Comparison of ENCODE assay signal across 16 mouse cellular contexts in the genomic region with DNA sequence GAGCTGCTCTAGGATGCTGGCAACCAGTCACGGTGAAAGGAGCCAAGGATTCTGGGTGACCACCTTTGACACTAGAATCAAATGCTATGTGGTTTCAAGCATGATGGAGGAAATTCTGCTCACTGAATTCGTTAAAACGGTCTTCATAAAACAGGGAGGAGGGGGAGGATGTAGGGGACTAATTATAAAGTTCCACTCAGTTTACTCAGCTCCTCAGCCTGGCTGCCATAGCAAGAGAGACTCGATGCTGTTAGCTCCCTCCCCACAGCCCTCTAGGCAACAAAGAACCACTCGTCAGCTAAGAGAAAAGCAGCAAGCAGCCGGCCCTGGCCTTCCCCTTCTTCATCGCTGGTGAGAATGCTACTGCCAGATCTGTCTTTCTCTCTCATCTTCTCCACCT.
DNase-seq lines count a peak whose midpoint lies in the region; ATAC-seq and TF ChIP-seq lines count a peak whose summit lies in the region.
"Had no signal": no experiment of that assay in that cellular context is flagged by ENCODE, and none has a peak within 500 bp of the region (broad histone marks: within the 10 kb centered on the region; RNA-seq: fewer than 3 reads in every experiment).

No protein-coding gene starts in this region.

- no peaks in the 10 kb centered on the region for H3K36me3 ChIP-seq in midbrain, embryonic 11.5 days (ENCODE audit: control insufficient read depth, insufficient read depth, low read length)
- no peaks in the 10 kb centered on the region for H3K36me3 ChIP-seq in midbrain, postnatal 0 days (ENCODE audit: insufficient read depth, low read length)
- H3K36me3 ChIP-seq in hindbrain, postnatal 0 days (ENCODE audit: insufficient read depth, low read length), result no peaks in the 10 kb centered on the region
- H3K36me3 ChIP-seq: lung, embryonic 15.5 days had no signal

- H3K27ac ChIP-seq in midbrain, embryonic 11.5 days (ENCODE audit: low read depth, low read length), result peak overlapping the region; percentile 35; the same call in 1 of the 2 replicates
- no peak overlapping the region for H3K27ac ChIP-seq in midbrain, postnatal 0 days (ENCODE audit: low read depth, low read length)
- peak overlapping the region; percentile 3; the same call in 1 of the 2 replicates for H3K27ac ChIP-seq in hindbrain, postnatal 0 days
- peak overlapping the region; percentile 64 for H3K27ac ChIP-seq in olfactory bulb, adult 2 months (ENCODE audit: insufficient read depth, low read depth, low read length)
- H3K27ac ChIP-seq: lung, embryonic 15.5 days had no signal

- DNase-seq in cerebellum, postnatal 10 days, result peak; percentile 44 to 54
- DNase-seq in cerebellum, adult 18-20 months, result no peak
- DNase-seq in midbrain, embryonic 11.5 days (ENCODE audit: low spot score, missing footprints), result no peak
- no peak for DNase-seq in midbrain, postnatal 0 days (ENCODE audit: low spot score)
- DNase-seq in hindbrain, postnatal 0 days (ENCODE audit: low spot score), result no peak
- DNase-seq in embryo, embryonic 11 days, result no peak
- no peak for DNase-seq in urinary bladder, postnatal 10 days (ENCODE audit: low spot score)
- DNase-seq: adrenal gland, postnatal 14 days; cerebellum, adult 9-11 months; spleen, adult 18-20 months; thymus, postnatal 14 days had no signal

- no peak for TF ChIP-seq CTCF in midbrain, postnatal 0 days (IDR thresholded peaks at IDR 0.05)
- no peak for TF ChIP-seq CTCF in hindbrain, postnatal 0 days (IDR thresholded peaks at IDR 0.05; ENCODE audit: low read depth)
- TF ChIP-seq CTCF in olfactory bulb, adult 2 months (IDR thresholded peaks at IDR 0.05; ENCODE audit: insufficient read depth, low read depth, low read length), result no peak

- H3K4me3 ChIP-seq in midbrain, embryonic 11.5 days (ENCODE audit: low read depth, low read length), result no peak overlapping the region
- H3K4me3 ChIP-seq in midbrain, postnatal 0 days (ENCODE audit: low read depth, low read length), result no peak overlapping the region
- H3K4me3 ChIP-seq in hindbrain, postnatal 0 days (ENCODE audit: low read length), result no peak overlapping the region
- no peak overlapping the region for H3K4me3 ChIP-seq in olfactory bulb, adult 2 months (ENCODE audit: insufficient read depth, low read depth, low read length)
- H3K4me3 ChIP-seq: erythroblast, embryonic 14.5 days; lung, embryonic 15.5 days had no signal

- no peak for TF ChIP-seq POLR2A in olfactory bulb, adult 2 months (IDR thresholded peaks at IDR 0.05; ENCODE audit: insufficient read depth, low read depth, low read length)

- no peak for ATAC-seq in midbrain, embryonic 11.5 days (ENCODE audit: low FRiP score)
- ATAC-seq in midbrain, postnatal 0 days (ENCODE audit: low FRiP score), result no peak
- no peak for ATAC-seq in hindbrain, postnatal 0 days
- ATAC-seq: inflammation-experienced regulatory T-cells, adult 6 months had no signal

- H3K9me3 ChIP-seq in midbrain, embryonic 11.5 days (ENCODE audit: control insufficient read depth, low read length), result no peaks in the 10 kb centered on the region
- no peaks in the 10 kb centered on the region for H3K9me3 ChIP-seq in midbrain, postnatal 0 days (ENCODE audit: low read length)
- H3K9me3 ChIP-seq in hindbrain, postnatal 0 days (ENCODE audit: low read length), result no peaks in the 10 kb centered on the region
- H3K9me3 ChIP-seq: lung, embryonic 15.5 days had no signal

- H3K27me3 ChIP-seq in midbrain, embryonic 11.5 days (ENCODE audit: control insufficient read depth, insufficient read depth, low read length), result no peaks in the 10 kb centered on the region
- no peaks in the 10 kb centered on the region for H3K27me3 ChIP-seq in midbrain, postnatal 0 days (ENCODE audit: insufficient read depth, low read length)
- H3K27me3 ChIP-seq in hindbrain, postnatal 0 days (ENCODE audit: insufficient read depth, low read length), result no peaks in the 10 kb centered on the region
- H3K27me3 ChIP-seq: lung, embryonic 15.5 days had no signal

- peak overlapping the region; percentile 25; the same call in 1 of the 2 replicates for H3K9ac ChIP-seq in midbrain, embryonic 11.5 days (ENCODE audit: low read length)
- H3K9ac ChIP-seq in midbrain, postnatal 0 days (replicated peaks; ENCODE audit: low read length, poor library complexity, severe bottlenecking), result no peak overlapping the region
- no peak overlapping the region for H3K9ac ChIP-seq in hindbrain, postnatal 0 days (replicated peaks; ENCODE audit: low read length)
- H3K9ac ChIP-seq: lung, embryonic 15.5 days had no signal

- no peak overlapping the region for H3K4me2 ChIP-seq in midbrain, embryonic 11.5 days
- H3K4me2 ChIP-seq in midbrain, postnatal 0 days (ENCODE audit: low read depth, low read length, poor library complexity, severe bottlenecking), result no peak overlapping the region
- H3K4me2 ChIP-seq in hindbrain, postnatal 0 days (ENCODE audit: low read depth, low read length), result no peak overlapping the region
- H3K4me2 ChIP-seq: liver, embryonic 11.5 days; lung, embryonic 15.5 days had no signal

- WGBS in midbrain, embryonic 11.5 days, result 49% methylated on average over 7 of the region's 7 CpGs
- WGBS in midbrain, postnatal 0 days, result 40% methylated on average over 7 of the region's 7 CpGs
- 36% methylated on average over 7 of the region's 7 CpGs for WGBS in hindbrain, postnatal 0 days
- 14% methylated on average over 7 of the region's 7 CpGs for WGBS in olfactory bulb, adult 2 months

- H3K4me1 ChIP-seq in midbrain, embryonic 11.5 days (ENCODE audit: control insufficient read depth, insufficient read depth, low read length), result peaks cover 32% of the 10 kb centered on the region
- H3K4me1 ChIP-seq in midbrain, postnatal 0 days (ENCODE audit: insufficient read depth, low read length), result peaks cover 2% of the 10 kb centered on the region; the same call in 1 of the 2 replicates
- peaks cover 4% of the 10 kb centered on the region for H3K4me1 ChIP-seq in hindbrain, postnatal 0 days (ENCODE audit: insufficient read depth, low read length)
- H3K4me1 ChIP-seq in olfactory bulb, adult 2 months (ENCODE audit: control insufficient read depth, insufficient read depth, low read length), result peaks cover 25% of the 10 kb centered on the region

Comparison
In these comparisons a context has a peak if more than half of its experiments do, and no peak if none do; other contexts are left out.
1. DNase-seq: peak in cerebellum, postnatal 10 days (2 of 2); none in cerebellum, adult 18-20 months (0 of 2), midbrain, embryonic 11.5 days (single experiment), midbrain, postnatal 0 days (single experiment), hindbrain, postnatal 0 days (single experiment), embryo, embryonic 11 days (single experiment) and urinary bladder, postnatal 10 days (single experiment).